Mouse (Mus musculus) myocyte (in vitro differentiated cells): ENCODE results near the gene Aatk.

Source experiments
- E2F4 ChIP-seq: IDR thresholded peaks from one replicate; pipeline ENCODE4 v1.6.1; 2011; ENCODE audit warnings: mild to moderate bottlenecking, control low read depth, moderate library complexity; ENCODE audit not compliant: insufficient read depth
- MAX ChIP-seq: IDR thresholded peaks from one replicate; pipeline ENCODE4 v1.6.1; 2011; ENCODE audit warnings: low read depth, mild to moderate bottlenecking, control low read depth
- MYOG ChIP-seq, 3 experiments: IDR thresholded peaks; one replicate each; pipeline ENCODE4 v1.6.1; 2011; ENCODE audit warnings: control low read depth in 2 of 3, low read depth in 2 of 3, mild to moderate bottlenecking in 2 of 3; ENCODE audit not compliant: insufficient read length in 2 of 3, control insufficient read depth in 1 of 3, insufficient read depth in 1 of 3
- POLR2A ChIP-seq: IDR thresholded peaks from one replicate; pipeline ENCODE4 v1.6.1; 2011; ENCODE audit warnings: low read depth, mild to moderate bottlenecking, control low read depth, moderate library complexity; ENCODE audit not compliant: insufficient read length
- POLR2AphosphoS2 ChIP-seq: IDR thresholded peaks from one replicate; pipeline ENCODE4 v1.6.1; 2011; ENCODE audit warnings: low read depth, control low read depth; ENCODE audit not compliant: insufficient read length
- TCF12 ChIP-seq: IDR thresholded peaks from one replicate; pipeline ENCODE4 v1.6.1; 2011; ENCODE audit warnings: mild to moderate bottlenecking, control low read depth; ENCODE audit not compliant: poor library complexity, insufficient read depth, severe bottlenecking
- TCF3 ChIP-seq: IDR thresholded peaks from one replicate; pipeline ENCODE4 v1.6.1; 2011; ENCODE audit warnings: low read depth, control low read depth; ENCODE audit not compliant: insufficient read length
- USF1 ChIP-seq: IDR thresholded peaks from one replicate; pipeline ENCODE4 v1.6.1; 2011; ENCODE audit warnings: low read depth, mild to moderate bottlenecking, control low read depth, moderate library complexity

DNA sequence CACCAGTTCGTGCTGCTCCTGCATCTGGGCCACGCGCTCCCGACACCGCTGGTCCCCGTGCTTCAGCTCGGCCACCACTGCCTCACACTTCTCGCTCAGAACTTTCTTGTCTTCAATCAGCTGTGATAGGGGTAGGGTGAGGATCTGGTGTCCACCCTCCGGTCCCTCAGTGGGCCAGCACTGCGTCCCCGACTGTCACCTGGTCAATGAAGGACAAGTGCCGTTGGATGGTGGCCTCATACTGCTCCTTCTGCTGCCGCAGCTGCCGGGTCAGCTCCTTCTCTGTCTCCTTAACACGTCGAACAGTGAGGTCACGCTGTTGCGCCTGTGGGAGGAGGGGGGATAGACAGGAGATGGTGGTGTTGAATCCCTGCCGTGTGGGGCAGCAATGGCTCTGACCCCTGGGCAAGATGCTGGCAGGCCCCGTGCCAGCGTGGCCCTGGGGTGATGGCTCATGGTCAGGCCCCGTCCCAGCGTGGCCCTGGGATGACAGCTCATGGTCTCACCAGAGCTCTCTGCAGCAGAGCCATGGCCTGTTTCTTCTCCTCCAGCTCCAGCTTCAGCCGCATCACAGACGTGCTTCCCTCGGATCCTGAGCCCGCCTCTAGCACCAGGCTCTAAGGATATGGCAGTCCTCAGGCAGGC is 23.4 kb upstream of the Aatk start:
- no peak for TF ChIP-seq POLR2A
- TF ChIP-seq TCF3 = no peak
- TF ChIP-seq TCF12 = no peak
- TF ChIP-seq POLR2AphosphoS2 = no peak
- TF ChIP-seq USF1 = no peak
- TF ChIP-seq MYOG (IDR thresholded peaks at IDR 0.05; ENCODE audit: control insufficient read depth in 1 of 3, insufficient read depth in 1 of 3, insufficient read length in 2 of 3, low read depth in 2 of 3) = no peak
- TF ChIP-seq E2F4 = no peak
- TF ChIP-seq MAX = no peak
